Mouse (Mus musculus): ENCODE data around the gene Ptpra. TPM values are rescaled to one million over a fixed set of nuclear protein-coding genes. Genes with fewer than 3 reads are reported as not detected.

Gene Ptpra
- polyA plus RNA-seq, 1 experiment = 20.5 TPM

- TF ChIP-seq GATA1 (IDR thresholded peaks at IDR 0.05; ENCODE audit: low read length) = no peak
Measured at GRCm38 (mm10) chr2:130558015-130558414, 107.9 kb downstream of the Ptpra start.

GRCm38 (mm10) chr2:130563212-130564055 is 113.4 kb downstream of the Ptpra start, which contains the start of gene Mrps26:
Gene Mrps26 (plus strand): TSS chr2:130563742.
- no peak for TF ChIP-seq GATA1 (IDR thresholded peaks at IDR 0.05; ENCODE audit: low read length)

- TF ChIP-seq GATA1 (IDR thresholded peaks at IDR 0.05; ENCODE audit: low read length) = no peak
Measured at GRCm38 (mm10) chr2:130564063-130564462, 114.0 kb downstream of the Ptpra start.

GRCm38 (mm10) chr2:130564983-130565382 is 114.9 kb downstream of the Ptpra start:
- no peak for TF ChIP-seq GATA1 (IDR thresholded peaks at IDR 0.05; ENCODE audit: low read length)

GRCm38 (mm10) chr2:130568921-130569320 is 118.8 kb downstream of the Ptpra start:
- TF ChIP-seq GATA1 (IDR thresholded peaks at IDR 0.05; ENCODE audit: low read length) = no peak

- no peak for TF ChIP-seq GATA1 (IDR thresholded peaks at IDR 0.05; ENCODE audit: low read length)
Measured at GRCm38 (mm10) chr2:130569926-130570325, 119.8 kb downstream of the Ptpra start.

- TF ChIP-seq GATA1 (IDR thresholded peaks at IDR 0.05; ENCODE audit: low read length) = no peak
Measured at GRCm38 (mm10) chr2:130574960-130575359, 124.9 kb downstream of the Ptpra start.

GRCm38 (mm10) chr2:130575873-130576272 is 125.8 kb downstream of the Ptpra start, which contains the start of gene Oxt:
Gene Oxt (plus strand): TSS chr2:130576173.
- no peak for TF ChIP-seq GATA1 (IDR thresholded peaks at IDR 0.05; ENCODE audit: low read length)

- no peak for TF ChIP-seq GATA1 (IDR thresholded peaks at IDR 0.05; ENCODE audit: low read length)
Measured at GRCm38 (mm10) chr2:130577021-130577420, 126.9 kb downstream of the Ptpra start.

GRCm38 (mm10) chr2:130577632-130578031 is 127.6 kb downstream of the Ptpra start:
- no peak for TF ChIP-seq GATA1 (IDR thresholded peaks at IDR 0.05; ENCODE audit: low read length)

GRCm38 (mm10) chr2:130578148-130578547 is 128.1 kb downstream of the Ptpra start:
- TF ChIP-seq GATA1 (IDR thresholded peaks at IDR 0.05; ENCODE audit: low read length) = no peak

- no peak for TF ChIP-seq GATA1 (IDR thresholded peaks at IDR 0.05; ENCODE audit: low read length)
Measured at GRCm38 (mm10) chr2:130579791-130580190, 129.7 kb downstream of the Ptpra start.

GRCm38 (mm10) chr2:130581201-130581600 is 131.1 kb downstream of the Ptpra start:
- no peak for TF ChIP-seq GATA1 (IDR thresholded peaks at IDR 0.05; ENCODE audit: low read length)

GRCm38 (mm10) chr2:130582552-130582951 is 132.5 kb downstream of the Ptpra start, which contains the start of gene Avp:
Gene Avp (minus strand): TSS chr2:130582554.
- TF ChIP-seq GATA1 (IDR thresholded peaks at IDR 0.05; ENCODE audit: low read length) = no peak

GRCm38 (mm10) chr2:130583902-130584560 is 134.0 kb downstream of the Ptpra start:
- no peak for TF ChIP-seq GATA1 (IDR thresholded peaks at IDR 0.05; ENCODE audit: low read length)

- no peak for TF ChIP-seq GATA1 (IDR thresholded peaks at IDR 0.05; ENCODE audit: low read length)
Measured at GRCm38 (mm10) chr2:130586016-130586415, 135.9 kb downstream of the Ptpra start.
